Mouse (Mus musculus): ENCODE results near the gene Nemp1.

DNA sequence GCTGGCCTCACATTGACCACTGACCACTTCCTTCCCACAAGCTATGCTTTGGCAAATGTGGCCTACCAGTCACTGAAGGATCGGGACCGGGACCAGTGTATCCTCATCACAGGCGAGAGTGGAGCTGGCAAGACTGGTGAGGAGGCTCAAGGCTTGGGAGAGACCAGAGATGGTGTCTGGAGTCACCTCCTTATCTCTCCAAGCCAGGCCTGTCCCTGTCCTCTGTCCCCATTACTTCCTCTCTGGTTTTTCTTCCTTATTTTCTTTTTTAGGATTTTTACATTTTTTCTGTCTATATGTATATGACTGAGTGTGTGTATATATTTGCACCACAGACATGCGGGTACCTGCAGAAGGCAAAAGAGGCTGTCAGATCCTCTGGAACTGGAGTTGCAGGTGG, 39.1 kb downstream of the Nemp1 start:
- TF ChIP-seq USF1 (IDR thresholded peaks at IDR 0.05; ENCODE audit: low read depth) (no peak), MAX (IDR thresholded peaks at IDR 0.05; ENCODE audit: low read depth) (no peak), POLR2A (IDR thresholded peaks at IDR 0.05; ENCODE audit: insufficient read length, low read depth) (no peak), REST (IDR thresholded peaks at IDR 0.05; ENCODE audit: insufficient read depth, insufficient read length) (no peak), E2F4 (IDR thresholded peaks at IDR 0.05; ENCODE audit: insufficient read depth) (no peak), TCF3 (IDR thresholded peaks at IDR 0.05; ENCODE audit: insufficient read length, low read depth) (no peak), CEBPB (IDR thresholded peaks at IDR 0.05; ENCODE audit: insufficient read depth, poor library complexity, severe bottlenecking) (no peak), MYOD1 (IDR thresholded peaks at IDR 0.05; ENCODE audit: control insufficient read depth in 1 of 3, insufficient read length in 2 of 3, low read depth in 2 of 3) (no peak), SRF (IDR thresholded peaks at IDR 0.05; ENCODE audit: control insufficient read depth, insufficient read length, low read depth) (no peak)
